Mouse (Mus musculus): ENCODE results near the gene Arhgap28. TPM values are rescaled to one million over a fixed set of nuclear protein-coding genes. Genes with fewer than 3 reads are reported as not detected.
"Not testable (repeated sequence)": the region's sequence is repeated elsewhere in the genome, so short reads cannot be mapped to it uniquely, and the experiment has no call there.

Arhgap28 gene
- total RNA-seq, 2 experiments from 2014 or later = 7.3 to 8.5 TPM

DNA sequence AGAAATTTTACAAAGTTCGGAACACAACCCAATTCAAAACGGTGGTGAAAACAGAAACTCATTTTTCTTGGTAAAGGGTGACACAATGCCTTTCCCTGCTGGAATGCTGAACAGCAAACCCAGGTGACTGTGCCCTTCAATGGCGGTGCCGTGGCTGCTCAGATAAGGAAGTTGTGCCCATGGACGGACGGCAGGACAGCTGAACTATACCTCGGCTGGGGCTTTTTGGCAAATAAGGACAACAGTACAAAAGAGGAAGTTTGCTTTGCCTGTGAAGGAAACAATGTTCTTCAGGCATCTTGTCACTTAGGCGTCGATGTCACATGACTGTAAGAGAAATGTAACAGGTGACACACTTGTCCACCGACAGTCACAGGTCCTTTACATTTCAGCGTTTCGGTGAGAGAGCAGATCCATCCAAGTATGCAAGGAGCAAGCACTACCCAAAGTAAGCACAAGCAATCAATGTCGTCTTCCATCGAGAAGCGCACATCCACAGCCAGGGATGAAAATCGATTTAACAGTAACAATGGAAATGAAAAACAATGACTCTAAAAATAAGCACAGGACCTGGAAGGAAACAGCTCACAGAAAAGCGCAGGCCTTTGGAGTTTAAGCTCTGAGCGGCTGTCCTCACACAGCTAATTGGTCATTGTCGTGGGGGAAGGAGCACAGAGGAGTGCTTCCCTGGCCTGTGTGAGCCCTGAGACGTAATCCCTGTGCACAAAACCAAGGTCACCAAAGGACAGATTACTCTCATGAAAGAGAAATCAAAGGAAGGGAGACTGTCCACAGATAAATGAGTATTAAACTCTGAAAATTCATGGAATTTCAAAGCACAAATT is 114.2 kb downstream of the Arhgap28 start:
- DNase-seq = no peak
- intact Hi-C loops (cut with DNase I) = no loop called here

DNA sequence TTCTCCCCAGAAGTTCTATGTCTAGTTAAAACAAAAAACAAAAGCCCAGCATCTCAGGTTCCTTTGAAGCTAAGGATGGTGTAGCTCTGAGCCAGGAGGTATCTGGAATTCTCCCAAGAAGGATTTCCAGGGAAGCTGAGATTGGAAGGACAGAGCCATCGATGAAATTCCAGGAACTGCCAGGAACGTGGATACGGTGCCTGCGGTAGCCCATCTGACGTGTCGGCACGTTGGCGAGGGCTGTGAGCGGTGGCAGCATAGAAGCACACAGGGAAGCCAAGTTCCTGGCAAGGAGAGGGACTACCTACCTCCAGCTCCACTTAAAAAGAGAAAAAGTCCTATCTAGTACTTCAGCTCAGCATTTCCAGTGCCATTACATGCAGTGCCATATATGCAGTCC is 115.8 kb downstream of the Arhgap28 start:
- no peak for DNase-seq
- intact Hi-C loops (cut with DNase I) = no loop called here

DNA sequence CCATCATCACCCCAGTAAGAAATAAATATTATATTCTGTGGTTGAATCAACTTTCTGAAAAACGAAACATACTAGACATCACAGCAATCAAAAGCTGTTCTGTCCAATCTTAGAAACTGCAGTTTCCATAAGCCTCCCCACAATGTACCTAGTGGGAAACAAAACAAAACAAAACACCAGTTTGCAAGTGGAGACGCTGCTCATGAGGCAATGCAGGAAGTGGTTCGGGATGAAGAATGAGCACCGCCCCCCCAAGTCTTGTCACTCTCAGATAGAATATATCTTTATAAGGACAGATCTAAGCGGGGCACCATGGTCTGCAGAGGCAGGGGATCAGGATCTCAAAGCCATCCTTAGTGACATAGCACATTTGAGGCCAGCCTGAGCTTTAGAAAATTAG is 117.6 kb downstream of the Arhgap28 start:
- intact Hi-C loops (cut with DNase I) = no loop called here
- DNase-seq = no peak

DNA sequence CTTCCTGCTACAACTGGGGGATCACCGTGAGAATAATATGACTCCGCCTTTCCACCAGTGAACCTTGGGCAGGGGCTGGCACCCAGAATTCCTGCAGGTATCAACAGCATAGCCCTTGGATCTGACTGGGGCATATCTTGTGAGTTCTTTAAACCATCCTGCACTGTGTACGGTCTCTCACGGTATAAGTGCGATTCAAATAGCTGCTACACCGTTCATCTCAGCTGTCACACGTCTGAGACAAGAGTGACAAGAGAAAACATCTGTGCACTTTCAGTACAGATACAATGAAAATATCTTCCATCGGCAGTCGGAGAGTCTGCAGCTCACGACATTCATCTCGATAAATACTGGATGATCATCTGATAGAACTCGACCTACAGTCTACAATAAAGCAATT is 126.3 kb downstream of the Arhgap28 start:
- DNase-seq = no peak
- intact Hi-C loops (cut with DNase I) = loop anchor here (10.0 kb wide), 1 partner anchor 127 kb away; the partner anchor contains the start of gene Arhgap28

DNA sequence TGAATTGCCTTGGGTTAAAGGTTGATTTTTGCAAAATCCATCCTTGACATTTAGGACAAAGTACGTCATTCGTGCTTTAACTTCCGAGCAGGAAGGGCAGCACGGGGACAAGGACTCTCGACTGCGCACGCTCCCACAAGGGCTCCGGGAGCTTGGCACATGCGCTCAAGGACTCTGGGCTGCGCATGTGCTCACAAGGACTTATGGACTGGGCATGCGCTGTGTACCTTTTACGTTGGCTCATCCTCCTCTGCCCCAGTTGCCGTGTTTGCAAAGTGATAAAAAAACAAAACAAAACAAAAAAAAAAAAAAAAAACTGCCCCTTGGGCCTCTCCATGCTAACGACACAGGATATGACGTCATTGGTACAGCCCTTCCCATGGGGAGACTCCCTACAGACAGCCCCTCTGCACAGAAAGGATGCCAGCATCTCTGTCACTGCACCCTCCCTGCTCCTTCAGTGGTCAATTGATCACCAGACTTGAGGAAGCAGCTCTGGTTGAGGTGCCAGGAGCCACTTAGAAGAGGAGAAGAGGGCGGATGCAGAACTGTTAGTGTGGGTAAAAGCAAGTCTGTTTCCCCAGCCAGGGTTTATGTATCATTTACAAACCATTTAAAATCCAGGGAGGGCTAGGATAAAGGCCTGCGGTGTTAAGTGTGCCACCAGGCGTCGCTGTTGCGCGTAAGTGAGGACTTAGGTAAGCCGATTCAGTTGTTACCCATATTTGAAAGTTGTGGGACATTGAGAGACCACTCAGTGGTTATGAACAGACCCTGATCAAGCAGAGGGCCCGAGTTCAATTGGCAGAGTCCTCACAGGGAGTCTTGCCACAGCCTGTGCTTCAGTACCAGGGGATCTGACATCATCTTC is 134.0 kb downstream of the Arhgap28 start:
- intact Hi-C loops (cut with DNase I) = loop anchor here (5.0 to 10.0 kb wide), 4 partner anchors 135 to 1005 kb away; partner anchors contain the start of gene Arhgap28
- peak; percentile 85 for DNase-seq

DNA sequence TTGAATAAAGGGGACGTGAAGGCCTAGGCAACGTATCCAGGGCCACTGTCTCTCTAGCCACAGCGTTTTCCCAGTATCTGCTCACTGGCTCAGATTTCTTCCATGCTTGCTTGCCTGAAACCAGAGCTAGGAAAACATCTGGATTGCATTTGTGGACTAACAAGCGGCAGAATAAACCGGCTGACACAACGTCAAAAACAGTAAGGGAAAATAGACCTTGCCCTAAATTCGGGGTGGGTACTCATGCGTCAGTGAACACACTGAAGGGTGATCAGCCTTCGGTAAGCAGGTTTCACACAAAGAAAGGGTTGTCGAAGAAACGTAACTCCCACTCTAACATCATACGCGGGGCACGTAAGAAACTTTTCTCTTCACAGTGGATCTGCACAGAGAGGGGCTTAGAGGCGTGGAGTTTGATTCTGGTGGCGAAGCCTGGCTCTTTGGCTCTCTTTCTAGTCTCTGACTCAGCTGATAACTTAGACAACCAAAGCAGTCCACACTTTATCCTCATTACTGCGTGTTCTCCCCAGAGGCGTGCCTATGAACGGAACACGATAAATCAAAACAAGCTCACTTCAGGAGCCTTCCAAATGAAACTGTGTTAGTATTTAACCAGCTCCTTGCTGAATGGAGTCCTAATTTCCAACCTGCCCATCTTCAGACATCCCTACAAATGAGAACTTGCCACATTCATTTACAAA is 137.2 kb downstream of the Arhgap28 start:
- intact Hi-C loops (cut with DNase I) = loop anchor here (10.0 kb wide), 1 partner anchor 1008 kb away; no protein-coding TSS in a partner anchor
- no peak for DNase-seq

DNA sequence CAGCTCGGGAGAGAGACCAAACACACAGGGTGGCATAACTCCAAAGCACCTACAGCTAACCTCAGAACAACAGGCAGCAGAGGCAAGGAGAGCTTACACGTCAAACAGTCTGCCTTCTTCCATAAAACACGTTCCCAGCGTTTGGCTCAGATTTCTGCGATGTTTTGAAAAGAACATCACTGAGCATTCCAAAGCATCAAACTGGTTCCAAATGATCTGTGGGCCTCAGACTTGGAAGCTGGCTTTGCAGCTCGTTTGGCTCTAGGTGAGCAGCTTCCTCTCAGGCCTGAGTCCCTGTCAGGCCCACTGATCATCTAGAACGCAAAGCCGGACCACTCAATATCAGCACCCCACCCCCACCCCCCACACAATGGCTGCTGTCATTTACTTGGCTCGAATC is 137.9 kb downstream of the Arhgap28 start:
- no peak for DNase-seq
- intact Hi-C loops (cut with DNase I) = loop anchor here (10.0 kb wide), 1 partner anchor 1009 kb away; no protein-coding TSS in a partner anchor

DNA sequence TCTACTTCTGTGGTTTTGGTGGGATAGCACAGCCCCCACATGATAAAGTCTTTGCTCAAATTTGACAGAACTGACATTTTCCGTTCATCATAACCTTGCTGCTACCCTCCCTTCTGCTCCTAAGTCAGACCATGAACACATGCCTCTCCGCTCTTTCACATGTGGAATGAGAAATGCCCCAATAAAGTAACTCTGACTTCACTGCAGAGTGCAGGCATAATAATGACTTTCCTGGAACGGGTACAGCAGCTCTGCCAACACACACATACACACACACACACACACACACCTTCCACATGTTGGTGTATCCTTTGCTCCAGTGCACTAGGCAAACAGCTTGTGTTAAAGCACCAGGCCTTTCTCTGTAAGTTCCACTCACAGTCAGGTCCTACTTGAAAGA is 139.0 kb downstream of the Arhgap28 start:
- intact Hi-C loops (cut with DNase I) = loop anchor here (5.0 to 10.0 kb wide), 2 partner anchors 1010 to 1242 kb away; no protein-coding TSS in a partner anchor

DNA sequence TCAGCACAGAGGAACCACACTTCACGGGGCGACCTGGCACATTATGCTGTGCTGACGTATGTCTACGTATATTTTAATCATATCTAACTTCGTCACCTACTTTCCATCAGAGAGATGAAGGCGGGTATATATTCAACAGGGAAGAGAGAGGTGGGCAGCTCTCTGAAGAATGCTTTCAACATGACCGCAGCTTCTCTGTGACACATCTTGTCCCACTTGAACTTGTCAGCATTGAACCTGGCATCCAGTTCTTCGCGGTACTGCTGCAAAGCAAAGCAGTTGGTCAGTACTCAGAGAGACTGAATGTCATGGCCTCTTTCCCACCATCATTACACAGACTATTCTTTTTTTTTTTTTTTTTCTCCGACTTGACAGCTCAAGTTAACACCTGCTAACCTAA is 139.6 kb downstream of the Arhgap28 start:
- DNase-seq = no peak
- intact Hi-C loops (cut with DNase I) = loop anchor here (5.0 to 10.0 kb wide), 2 partner anchors 1010 to 1243 kb away; no protein-coding TSS in a partner anchor

More for the DNA sequence above, 139.0 kb downstream of the Arhgap28 start:
- no peak for DNase-seq

DNA sequence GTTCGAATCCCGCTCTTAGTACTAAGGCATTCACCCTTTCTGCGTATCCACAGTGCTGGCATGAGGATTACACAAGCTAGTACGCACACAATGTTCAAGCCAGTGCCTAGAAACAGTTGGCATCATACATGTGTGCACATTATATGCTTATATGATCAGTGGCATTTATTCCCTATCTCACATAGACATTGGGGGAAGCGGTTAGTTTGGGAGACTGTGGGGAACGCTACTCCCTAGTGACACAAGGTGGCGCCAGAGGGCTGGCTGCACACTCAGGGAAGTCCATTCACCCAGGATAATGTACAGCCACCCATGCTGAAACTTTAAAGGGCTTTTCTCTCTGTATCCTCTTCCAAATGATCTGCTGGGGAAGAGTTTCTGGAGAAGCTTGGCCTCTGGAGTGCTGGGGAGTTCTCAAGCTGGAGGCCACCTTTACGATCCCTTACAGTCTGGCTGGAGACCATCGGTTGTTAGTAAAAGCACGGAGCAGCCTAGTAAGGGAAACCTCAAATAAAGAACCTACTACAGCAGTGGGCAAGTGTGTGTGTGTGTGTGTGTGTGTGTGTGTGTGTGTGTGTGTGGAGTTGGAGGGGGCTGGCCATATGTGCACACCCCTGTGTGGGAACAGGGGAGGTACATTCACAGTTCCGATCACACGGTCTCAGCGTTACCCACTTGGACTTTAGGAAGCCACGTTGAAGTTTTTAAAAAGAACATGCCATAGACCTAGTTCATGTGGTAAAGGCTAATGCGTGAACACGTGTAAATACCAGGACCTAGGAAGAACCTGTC is 142.0 kb downstream of the Arhgap28 start:
- intact Hi-C loops (cut with DNase I) = loop anchor here (5.0 to 10.0 kb wide), 2 partner anchors 1013 to 1245 kb away; no protein-coding TSS in a partner anchor
- DNase-seq = peak; percentile 80

DNA sequence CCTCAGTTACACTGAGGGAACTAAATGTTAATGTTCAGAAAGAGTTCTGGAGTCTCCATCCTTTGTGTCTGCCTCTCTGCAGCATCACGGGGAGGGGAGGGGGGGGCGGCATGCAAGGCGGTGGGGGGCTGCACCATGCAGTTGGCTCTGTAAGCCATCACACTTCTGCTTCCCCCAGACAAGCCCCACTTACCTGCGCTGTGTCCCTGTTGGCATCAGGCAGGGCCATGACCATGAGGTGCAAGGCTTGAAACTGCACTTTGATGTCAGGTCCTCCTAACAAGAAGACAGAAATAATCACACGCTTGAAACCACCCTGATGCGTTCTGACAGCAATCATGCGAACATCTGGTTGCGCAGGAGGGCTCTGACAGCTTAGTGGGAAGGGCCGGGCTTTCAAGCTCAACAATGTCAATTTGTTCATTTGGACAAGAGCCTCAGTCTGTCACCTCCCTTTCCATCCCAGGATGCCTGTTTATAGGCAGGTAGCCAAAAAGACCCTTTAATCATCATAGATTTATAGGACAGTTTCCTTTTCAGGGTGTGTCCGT is 142.8 kb downstream of the Arhgap28 start:
- peak; percentile 64 for DNase-seq
- intact Hi-C loops (cut with DNase I) = loop anchor here (5.0 to 10.0 kb wide), 2 partner anchors 1014 to 1246 kb away; no protein-coding TSS in a partner anchor

DNA sequence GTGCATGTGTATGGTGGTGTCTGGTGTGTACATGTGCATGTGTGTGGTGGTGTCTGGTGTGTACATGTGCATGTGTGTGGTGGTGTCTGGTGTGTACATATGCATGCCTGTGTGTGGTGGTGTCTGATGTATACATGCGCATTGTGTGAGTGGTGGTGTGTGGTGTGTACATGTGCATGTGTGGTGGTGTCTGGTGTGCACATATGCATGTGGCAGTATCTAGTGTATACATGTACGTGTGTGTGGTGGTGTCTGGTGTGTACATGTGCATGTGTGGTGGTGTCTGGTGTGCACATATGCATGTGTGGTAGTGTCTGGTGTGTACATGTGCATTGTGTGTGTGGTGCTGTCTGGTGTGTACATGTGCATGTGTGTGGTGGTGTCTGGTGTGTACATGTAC is 162.4 kb downstream of the Arhgap28 start:
- intact Hi-C loops (cut with DNase I); DNase-seq: not testable (repeated sequence)

DNA sequence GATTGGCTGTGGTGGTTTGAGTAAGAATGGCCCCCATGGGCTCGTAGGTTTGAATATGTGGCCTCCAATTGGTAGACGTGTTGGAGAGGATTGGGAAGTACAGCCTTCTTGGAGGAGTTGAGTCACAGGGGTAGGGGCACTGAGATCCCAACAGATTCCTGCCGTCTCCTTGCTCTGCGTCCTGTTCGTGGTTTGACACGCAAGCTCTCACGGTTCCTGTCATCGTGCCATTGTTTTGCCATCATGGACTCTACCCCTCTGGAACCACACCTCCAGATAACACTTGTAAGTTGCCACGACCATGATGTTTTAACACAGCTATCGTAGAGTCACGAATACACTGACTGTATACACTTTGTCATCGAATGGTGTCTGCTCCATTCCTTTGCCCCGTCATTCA is 165.0 kb downstream of the Arhgap28 start:
- intact Hi-C loops (cut with DNase I) = no loop called here
- no peak for DNase-seq

DNA sequence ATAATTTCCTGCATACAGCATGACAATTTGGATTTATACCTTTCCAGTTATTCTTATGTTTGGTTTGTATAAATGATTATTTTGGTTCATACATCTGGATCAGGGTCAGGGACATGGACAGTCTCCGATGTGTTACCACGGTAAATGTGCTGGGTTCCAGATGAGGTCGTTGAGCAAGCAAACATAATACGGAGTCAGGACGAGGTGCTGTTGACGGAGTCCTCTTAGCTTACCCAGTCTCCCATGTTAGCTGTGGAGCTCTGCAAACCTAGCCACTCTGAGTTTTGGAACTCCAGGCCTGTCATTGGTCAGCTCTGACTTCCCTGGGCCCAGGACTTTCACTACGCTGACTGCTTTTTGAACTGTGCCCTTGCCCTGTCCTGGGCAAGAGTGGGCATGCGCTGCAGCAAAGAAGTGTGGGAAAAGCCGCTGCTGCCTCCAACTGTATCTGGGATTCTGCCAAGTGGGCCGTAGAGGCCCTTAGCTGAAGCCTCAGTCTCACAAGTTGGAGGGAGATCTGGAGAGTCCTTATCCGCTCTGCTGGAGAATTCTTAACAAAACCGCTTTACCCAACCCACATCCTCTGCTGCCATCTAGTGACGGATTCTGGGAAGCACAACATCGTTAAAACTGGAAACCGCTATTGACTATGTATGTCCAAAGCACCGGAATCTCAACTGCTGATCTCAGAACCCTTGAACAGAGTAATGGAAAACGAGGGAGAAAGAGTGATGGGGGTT is 166.4 kb downstream of the Arhgap28 start:
- intact Hi-C loops (cut with DNase I) = no loop called here
- peak; percentile 70 for DNase-seq

DNA sequence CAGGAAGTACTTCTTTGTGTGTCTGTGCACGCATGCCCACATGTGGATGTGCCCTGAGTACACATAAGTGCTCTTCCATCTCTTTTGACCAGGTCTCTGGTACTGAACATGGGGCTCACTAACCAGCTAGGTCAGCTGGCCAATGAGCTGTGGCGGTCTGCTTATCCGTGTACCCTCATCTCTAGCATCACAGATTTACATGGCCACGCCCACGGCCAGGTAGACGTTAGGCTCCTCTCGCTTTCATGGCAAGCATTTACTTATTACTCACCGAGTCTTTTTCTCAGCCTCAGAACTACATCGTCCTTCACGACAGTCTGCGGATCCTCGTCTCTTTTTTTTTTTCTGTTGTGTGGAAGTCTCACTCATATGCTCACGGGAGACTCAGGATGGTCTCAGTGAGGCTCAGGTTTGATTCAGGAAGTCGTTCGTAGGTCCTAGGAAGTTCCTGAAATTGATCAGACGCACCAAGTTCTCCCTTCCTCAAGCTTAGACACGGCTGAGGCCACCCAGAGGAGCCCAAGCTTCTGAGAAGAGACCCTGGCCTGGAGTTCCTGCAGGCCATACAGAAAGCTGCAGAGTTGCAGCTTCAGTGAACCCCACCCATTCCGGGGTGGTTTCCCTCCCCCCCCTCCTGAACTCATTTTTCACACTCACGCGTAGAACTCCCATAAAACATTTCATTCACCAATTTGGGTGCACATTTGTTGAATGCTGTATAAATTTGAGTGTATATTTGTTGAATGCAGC is 167.6 kb downstream of the Arhgap28 start:
- no peak for DNase-seq
- intact Hi-C loops (cut with DNase I) = no loop called here

DNA sequence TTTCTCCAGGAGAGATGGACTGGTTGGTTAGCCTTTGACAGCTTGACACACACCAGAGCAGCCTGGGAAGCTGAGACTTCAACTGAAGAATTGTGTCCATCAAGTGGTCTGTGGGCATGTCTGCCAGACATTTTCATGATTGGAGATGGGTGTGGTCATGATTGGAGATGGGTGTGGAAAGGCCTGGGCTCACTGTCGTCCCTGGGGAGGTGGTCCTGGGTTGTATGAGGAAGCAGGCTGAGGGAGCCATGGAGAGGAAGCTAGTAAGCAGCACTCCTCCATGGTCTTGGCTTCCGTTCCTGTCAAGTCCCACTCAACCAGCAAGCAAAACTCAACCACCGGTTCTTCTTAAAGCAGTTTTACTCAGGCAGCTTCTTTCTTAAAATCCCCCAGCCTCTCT is 176.5 kb downstream of the Arhgap28 start:
- intact Hi-C loops (cut with DNase I) = no loop called here
- DNase-seq = no peak

DNA sequence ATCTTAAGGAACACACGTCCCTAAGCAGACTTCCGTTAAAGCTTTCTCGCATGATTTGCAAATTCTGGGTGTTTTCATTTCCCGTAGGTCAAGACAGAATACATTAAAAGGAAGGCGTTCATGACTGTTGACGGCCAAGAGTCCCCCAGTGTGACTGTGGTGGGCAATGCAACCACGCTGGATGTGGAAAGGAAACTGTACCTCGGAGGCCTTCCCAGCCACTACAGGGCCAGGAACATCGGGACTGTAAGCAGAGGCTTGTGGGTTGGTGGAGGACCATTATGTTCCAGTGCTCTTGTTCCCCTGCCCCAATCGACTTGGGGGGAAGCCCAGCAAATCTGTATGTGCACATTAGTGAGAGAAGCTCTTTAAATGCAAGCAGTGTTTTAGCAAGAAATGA is 187.0 kb downstream of the Arhgap28 start:
- DNase-seq = no peak
- intact Hi-C loops (cut with DNase I) = no loop called here

DNA sequence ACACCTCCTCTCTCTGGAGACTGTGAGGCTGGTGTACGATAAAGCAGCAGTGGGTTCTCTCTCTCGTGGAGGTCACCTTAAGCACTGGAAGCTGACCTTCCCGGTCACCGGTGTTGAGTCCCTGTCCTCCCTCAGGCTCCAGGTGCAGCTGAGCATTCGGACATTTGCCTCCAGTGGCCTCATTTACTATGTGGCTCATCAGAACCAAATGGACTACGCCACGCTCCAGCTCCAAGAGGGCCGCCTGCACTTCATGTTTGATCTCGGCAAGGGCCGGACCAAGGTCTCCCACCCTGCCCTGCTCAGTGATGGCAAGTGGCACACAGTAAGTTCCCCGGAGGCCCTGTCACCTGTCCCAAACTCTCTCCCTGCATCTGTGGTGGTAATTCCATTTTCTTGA is 188.2 kb downstream of the Arhgap28 start:
- DNase-seq = no peak
- intact Hi-C loops (cut with DNase I) = no loop called here

All from left cerebral cortex, postnatal 4 days (tissue).